Mouse (Mus musculus) hindbrain, embryonic 14.5 days (tissue): ENCODE measurements at regions not wholly inside any gene's neighbourhood (a gene's known extent, or its start where the extent isn't known, plus 50 kb on each side); places are given as distances from the start of the nearest gene placed in this dataset.

ENCODE experiments used
- ATAC-seq: fragments of 200-750 bp; cut with Nextera tagmentation; 2 replicates; pipeline ENCODE4 v1.8.0; 2017; ENCODE audit warnings: moderate number of reproducible peaks, mild to moderate bottlenecking, moderate TSS enrichment, moderate library complexity; ENCODE audit not compliant: low FRiP score
- DNase-seq: peaks from one replicate; pipeline ENCODE4 v3.0.0-alpha.2; 2015; ENCODE audit warnings: low spot score
- H3K27ac ChIP-seq: fragments of 300-500 bp; sonication (generic); 2 replicates; pipeline ENCODE4 v1.5.1; 2014; ENCODE audit warnings: mild to moderate bottlenecking, moderate library complexity
- H3K27me3 ChIP-seq: fragments of 300-500 bp; sonication (generic); 2 replicates; pipeline ENCODE4 v1.6.1; 2014; ENCODE audit warnings: mild to moderate bottlenecking, low read length, mixed read lengths; ENCODE audit not compliant: control insufficient read depth, insufficient read depth
- H3K36me3 ChIP-seq: fragments of 300-500 bp; sonication (generic); replicated peaks from 2 replicates; pipeline ENCODE4 v1.6.1; 2014; ENCODE audit not compliant: control insufficient read depth, insufficient read depth
- H3K4me1 ChIP-seq: fragments of 300-500 bp; sonication (generic); replicated peaks from 2 replicates; pipeline ENCODE4 v1.6.1; 2014; ENCODE audit warnings: antibody characterized with exemption, low read length, mixed read lengths; ENCODE audit not compliant: control insufficient read depth, insufficient read depth
- H3K4me2 ChIP-seq: fragments of 300-500 bp; sonication (generic); replicated peaks from 2 replicates; pipeline ENCODE4 v1.6.1; 2014; ENCODE audit warnings: mild to moderate bottlenecking, moderate library complexity
- H3K4me3 ChIP-seq: fragments of 300-500 bp; sonication (generic); replicated peaks from 2 replicates; pipeline ENCODE4 v1.5.1; 2014; ENCODE audit warnings: mild to moderate bottlenecking, low read length
- H3K9ac ChIP-seq: fragments of 300-500 bp; sonication (generic); 2 replicates; pipeline ENCODE4 v1.6.1; 2014
- H3K9me3 ChIP-seq: fragments of 300-500 bp; sonication (generic); 2 replicates; pipeline ENCODE4 v1.6.1; 2016; ENCODE audit warnings: low read length; ENCODE audit not compliant: control insufficient read depth
- WGBS: fragments of 180-500 bp; shearing (Covaris S2); extraction: QIAGEN DNeasy Blood & Tissue Kit; methylation state at CpG from one replicate; pipeline ENCODE4 v1.1.7; 2014; 5-methylcytosine and 5-hydroxymethylcytosine counted together

- DNase-seq: no peak
Measured at GRCm38 (mm10) chr2:114782450-114782849, 127.7 kb upstream of the Dph6 start.

DNA sequence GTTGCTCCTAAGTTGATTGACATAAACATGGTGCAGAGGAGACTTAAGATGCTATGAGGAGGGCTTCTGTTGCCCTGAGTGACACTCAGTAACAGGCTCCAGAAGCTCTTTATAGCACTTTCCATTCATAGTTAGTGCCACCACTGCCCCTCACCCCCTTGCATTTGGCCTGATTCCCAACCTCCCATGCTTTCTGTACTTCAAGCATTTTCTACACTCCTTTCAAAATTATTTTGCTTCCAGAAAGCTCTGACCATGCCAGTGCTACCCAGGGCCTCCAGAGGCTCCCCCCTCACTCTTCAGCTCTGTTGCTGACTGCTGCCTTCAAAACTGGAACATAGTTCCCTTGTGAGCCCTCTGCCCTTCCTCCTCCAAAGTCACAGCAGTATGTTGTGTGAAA, 129.4 kb upstream of the Dph6 start:
- no peak overlapping the region for H3K4me3 ChIP-seq
- no peaks in the 10 kb centered on the region for H3K36me3 ChIP-seq
- no peaks in the 10 kb centered on the region for H3K27me3 ChIP-seq
- H3K4me2 ChIP-seq: no peak overlapping the region
- H3K9me3 ChIP-seq: no peaks in the 10 kb centered on the region
- no peaks in the 10 kb centered on the region; the same call in 1 of the 2 replicates for H3K4me1 ChIP-seq
- no peak overlapping the region for H3K27ac ChIP-seq
- ATAC-seq: peak; percentile 82; the same call in 1 of the 2 replicates
- DNase-seq: peak; percentile 43
- H3K9ac ChIP-seq: no peak overlapping the region

More at GRCm38 (mm10) chr2:114782450-114782849, 127.7 kb upstream of the Dph6 start:
- no peaks in the 10 kb centered on the region for H3K36me3 ChIP-seq
- H3K4me3 ChIP-seq: no peak overlapping the region
- no peaks in the 10 kb centered on the region for H3K9me3 ChIP-seq
- H3K27ac ChIP-seq: no peak overlapping the region
- no peak overlapping the region for H3K9ac ChIP-seq
- no peaks in the 10 kb centered on the region for H3K27me3 ChIP-seq
- H3K4me2 ChIP-seq: no peak overlapping the region
- 89% methylated on average over 6 of the region's 6 CpGs for WGBS
- no peaks in the 10 kb centered on the region; the same call in 1 of the 2 replicates for H3K4me1 ChIP-seq
- ATAC-seq: no peak

DNA sequence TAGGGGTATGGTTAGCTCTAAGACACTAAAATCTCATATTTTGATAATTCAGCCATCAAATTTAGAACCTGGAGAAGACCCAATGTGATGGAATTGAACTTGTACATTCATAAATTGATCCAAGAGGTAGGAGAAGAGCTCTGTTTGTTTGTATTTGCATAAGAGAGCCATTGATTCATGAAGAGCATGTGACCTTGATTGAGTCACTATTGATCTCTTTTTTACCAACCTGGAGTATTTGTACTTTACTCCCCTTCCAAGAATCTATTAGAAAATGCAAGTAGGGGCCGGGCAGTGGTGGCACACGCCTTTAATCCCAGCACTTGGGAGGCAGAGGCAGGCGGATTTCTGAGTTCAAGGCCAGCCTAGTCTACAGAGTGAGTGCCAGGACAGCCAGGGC, 133.5 kb upstream of the Dph6 start:
- 91% methylated on average over 3 of the region's 3 CpGs for WGBS
- Histone ChIP-seq H3K4me2 (no peak overlapping the region), H3K27ac (no peak overlapping the region), H3K4me1 (no peaks in the 10 kb centered on the region; the same call in 1 of the 2 replicates), H3K27me3 (no peaks in the 10 kb centered on the region), H3K9ac (no peak overlapping the region), H3K9me3 (no peaks in the 10 kb centered on the region), H3K36me3 (no peaks in the 10 kb centered on the region), H3K4me3 (no peak overlapping the region)
- DNase-seq (no peak), ATAC-seq (no peak)

DNA sequence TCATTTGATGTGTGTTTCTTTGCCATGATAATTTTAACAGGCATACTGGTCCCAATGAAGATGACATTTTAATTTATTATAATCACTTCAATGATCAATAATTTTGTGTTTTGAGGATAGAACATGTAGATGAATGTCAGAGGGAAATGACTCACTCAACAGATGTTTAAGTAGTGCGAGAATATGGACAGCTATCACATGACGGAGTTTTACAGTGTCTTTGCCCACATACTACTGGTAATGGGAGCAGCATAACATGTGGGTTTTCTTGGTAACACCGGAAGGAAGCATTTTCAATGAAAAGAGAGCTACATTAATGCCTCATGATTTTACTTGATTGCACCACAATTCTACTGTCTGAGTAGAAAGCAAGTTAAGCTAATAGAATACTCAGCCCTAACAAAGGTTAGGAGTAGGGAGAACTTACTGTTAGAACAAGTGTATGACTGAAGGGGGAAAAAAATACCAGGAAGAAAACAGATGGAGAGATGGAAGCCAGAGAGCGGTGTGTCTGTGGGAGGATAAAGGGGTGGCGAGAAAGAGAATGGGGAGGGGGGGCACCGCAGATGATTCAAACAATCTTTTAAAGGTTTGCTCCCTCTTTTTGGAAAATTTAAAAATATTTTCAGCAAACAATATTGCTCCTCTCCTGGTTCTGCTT, 142.0 kb upstream of the Dph6 start:
- Histone ChIP-seq H3K27ac (no peak overlapping the region), H3K4me3 (no peak overlapping the region), H3K27me3 (no peaks in the 10 kb centered on the region), H3K9ac (no peak overlapping the region), H3K4me1 (no peaks in the 10 kb centered on the region), H3K36me3 (no peaks in the 10 kb centered on the region), H3K9me3 (no peaks in the 10 kb centered on the region), H3K4me2 (no peak overlapping the region)
- ATAC-seq (no peak), DNase-seq (no peak)
- WGBS: 90% methylated on average over 6 of the region's 6 CpGs

DNA sequence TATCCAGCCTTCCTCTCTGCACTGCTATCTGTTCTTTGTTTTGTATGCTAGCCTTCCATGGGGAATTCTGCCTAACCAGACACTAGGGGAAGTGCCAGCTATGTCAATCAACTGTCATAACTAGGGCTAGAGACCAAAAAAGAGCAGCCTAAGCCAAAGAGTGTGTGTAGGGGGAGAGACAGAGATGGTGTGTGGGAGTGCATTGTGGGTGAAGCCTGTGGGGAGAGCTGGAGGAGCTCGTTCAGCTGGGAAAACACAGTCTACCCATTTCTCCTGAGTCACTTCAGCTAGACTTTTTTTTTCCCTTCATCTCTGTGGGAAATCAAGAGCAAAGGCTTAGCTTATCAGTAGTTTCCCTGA, 142.5 kb upstream of the Dph6 start:
- H3K9me3 ChIP-seq: no peaks in the 10 kb centered on the region
- DNase-seq (no peak), ATAC-seq (no peak)
- H3K27me3 ChIP-seq: no peaks in the 10 kb centered on the region
- no peak overlapping the region for H3K9ac ChIP-seq
- no peak overlapping the region for H3K27ac ChIP-seq
- no peaks in the 10 kb centered on the region for H3K36me3 ChIP-seq
- WGBS: 52% methylated on average over 1 of the region's 1 CpGs
- no peak overlapping the region for H3K4me2 ChIP-seq
- no peak overlapping the region for H3K4me3 ChIP-seq
- no peaks in the 10 kb centered on the region for H3K4me1 ChIP-seq

- DNase-seq (no peak), ATAC-seq (no peak)
- no peaks in the 10 kb centered on the region for H3K9me3 ChIP-seq
- H3K4me3 ChIP-seq: no peak overlapping the region
- H3K36me3 ChIP-seq: no peaks in the 10 kb centered on the region
- H3K4me2 ChIP-seq: no peak overlapping the region
- 82% methylated on average over 3 of the region's 3 CpGs for WGBS
- 0 out of 2 replicates have a peak, but pooled peaks cover 2% of the 10 kb centered on the region for H3K27me3 ChIP-seq
- H3K9ac ChIP-seq: no peak overlapping the region
- H3K4me1 ChIP-seq: no peaks in the 10 kb centered on the region
- no peak overlapping the region for H3K27ac ChIP-seq
Measured at GRCm38 (mm10) chr2:114803241-114803640, 148.5 kb upstream of the Dph6 start.

DNA sequence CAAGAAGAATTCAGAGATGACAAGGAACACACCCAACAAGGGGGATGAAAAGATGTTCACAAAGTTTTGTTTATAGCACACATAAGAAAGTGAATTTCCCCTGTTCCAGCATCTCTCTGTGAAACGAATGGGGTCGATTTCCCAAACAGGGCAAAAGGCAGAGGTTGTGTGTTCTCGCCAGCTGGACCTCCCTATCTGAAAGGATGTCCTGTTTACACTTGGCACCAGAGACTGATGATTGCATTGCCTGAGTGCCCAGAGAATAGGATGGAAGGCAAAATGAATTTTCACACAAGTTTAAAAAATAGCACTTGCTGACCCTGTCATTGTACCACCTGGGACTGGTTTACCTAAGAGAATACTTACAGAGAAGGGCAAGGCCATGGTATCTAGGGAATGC, 149.2 kb upstream of the Dph6 start:
- ATAC-seq (no peak), DNase-seq (no peak)
- no peaks in the 10 kb centered on the region for H3K36me3 ChIP-seq
- no peak overlapping the region for H3K9ac ChIP-seq
- H3K27me3 ChIP-seq: 0 out of 2 replicates have a peak, but pooled peaks cover 2% of the 10 kb centered on the region
- no peaks in the 10 kb centered on the region for H3K9me3 ChIP-seq
- no peak overlapping the region for H3K4me2 ChIP-seq
- no peaks in the 10 kb centered on the region for H3K4me1 ChIP-seq
- WGBS: 71% methylated on average over 3 of the region's 3 CpGs
- no peak overlapping the region for H3K27ac ChIP-seq
- no peak overlapping the region for H3K4me3 ChIP-seq

DNA sequence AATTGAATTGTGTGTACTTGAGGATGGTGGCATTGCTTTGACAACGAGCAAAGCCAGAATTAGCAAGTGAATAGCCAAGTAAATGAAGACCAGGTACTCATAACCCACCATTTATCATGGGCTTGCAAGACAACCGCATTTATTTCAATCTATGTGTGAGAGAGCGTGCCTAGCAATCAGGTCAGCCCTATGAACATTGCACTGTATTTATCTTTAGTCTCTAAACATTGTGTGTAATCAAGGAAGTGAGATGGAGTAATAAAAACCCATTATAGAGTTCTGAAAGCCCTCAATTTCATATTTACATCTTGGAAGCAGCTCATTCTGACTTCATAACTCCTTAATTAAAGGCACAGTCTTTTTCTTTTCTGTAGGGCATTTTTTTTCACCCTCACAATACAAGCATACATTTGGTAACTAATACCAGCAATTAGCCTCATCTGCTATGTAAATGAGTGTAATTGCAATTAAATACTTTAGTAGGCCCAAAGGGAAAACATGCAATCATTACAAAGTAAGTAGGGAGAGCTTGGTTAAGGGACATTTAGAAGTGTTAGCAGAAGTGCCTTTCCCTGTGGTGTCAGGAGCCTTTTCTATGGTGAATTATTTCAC, 150.8 kb upstream of the Dph6 start:
- Histone ChIP-seq H3K4me2 (no peak overlapping the region), H3K27me3 (0 out of 2 replicates have a peak, but pooled peaks cover 2% of the 10 kb centered on the region), H3K36me3 (no peaks in the 10 kb centered on the region), H3K4me1 (no peaks in the 10 kb centered on the region), H3K4me3 (no peak overlapping the region), H3K27ac (no peak overlapping the region), H3K9ac (no peak overlapping the region), H3K9me3 (no peaks in the 10 kb centered on the region)
- DNase-seq: no peak
- no peak for ATAC-seq
- 67% methylated on average over 3 of the region's 3 CpGs for WGBS

- WGBS: 78% methylated on average over 5 of the region's 5 CpGs
- Histone ChIP-seq H3K4me1 (no peaks in the 10 kb centered on the region), H3K36me3 (no peaks in the 10 kb centered on the region), H3K4me3 (no peak overlapping the region), H3K27me3 (no peaks in the 10 kb centered on the region), H3K27ac (no peak overlapping the region), H3K9ac (no peak overlapping the region), H3K4me2 (no peak overlapping the region), H3K9me3 (no peaks in the 10 kb centered on the region)
- DNase-seq: no peak
- ATAC-seq: no peak
Measured at GRCm38 (mm10) chr2:114808046-114808445, 153.3 kb upstream of the Dph6 start.
